Mouse (Mus musculus) limb, embryonic 10.5 days (tissue): ENCODE measurements around the gene H2-Oa. TPM values are rescaled to one million over a fixed set of nuclear protein-coding genes. Genes with fewer than 3 reads are reported as not detected.

Experiments used
- DNase-seq: peaks from one replicate; pipeline ENCODE4 v3.0.0-alpha.2; 2017; ENCODE audit warnings: low spot score
- H3K27ac ChIP-seq: fragments of 300-500 bp; sonication (generic); 2 replicates; pipeline ENCODE4 v1.5.1; 2016; ENCODE audit warnings: mild to moderate bottlenecking
- H3K27me3 ChIP-seq: fragments of 300-500 bp; sonication (generic); 2 replicates; pipeline ENCODE4 v1.6.1; 2016; ENCODE audit warnings: low read depth, mild to moderate bottlenecking; ENCODE audit not compliant: poor library complexity, severe bottlenecking
- H3K36me3 ChIP-seq: fragments of 300-500 bp; sonication (generic); 2 replicates; pipeline ENCODE4 v1.6.1; 2016; ENCODE audit warnings: mild to moderate bottlenecking, moderate library complexity
- H3K4me1 ChIP-seq: fragments of 300-500 bp; sonication (generic); 2 replicates; pipeline ENCODE4 v1.6.1; 2016
- H3K4me3 ChIP-seq: fragments of 300-500 bp; sonication (generic); 2 replicates; pipeline ENCODE4 v1.5.1; 2016; ENCODE audit warnings: mild to moderate bottlenecking, moderate library complexity
- H3K9me3 ChIP-seq: fragments of 300-500 bp; sonication (generic); replicated peaks from 2 replicates; pipeline ENCODE4 v1.6.1; 2016; ENCODE audit warnings: mild to moderate bottlenecking
- WGBS: fragments of 180-500 bp; shearing (Covaris S2); methylation state at CpG from one replicate; pipeline ENCODE4 v1.1.7; 2016; 5-methylcytosine and 5-hydroxymethylcytosine counted together
- polyA plus RNA-seq: library from polyadenylated mRNA; unstranded; fragments of >200 nt; fragmentation: Nextera tagmentation; extraction: Ambion mirVana; gene quantifications from 2 replicates; pipeline ENCODE4 v1.2.1, GENCODE M21; 2016

Gene H2-Oa
- polyA plus RNA-seq, 1 experiment from 2014 or later = 0.66 TPM

DNA sequence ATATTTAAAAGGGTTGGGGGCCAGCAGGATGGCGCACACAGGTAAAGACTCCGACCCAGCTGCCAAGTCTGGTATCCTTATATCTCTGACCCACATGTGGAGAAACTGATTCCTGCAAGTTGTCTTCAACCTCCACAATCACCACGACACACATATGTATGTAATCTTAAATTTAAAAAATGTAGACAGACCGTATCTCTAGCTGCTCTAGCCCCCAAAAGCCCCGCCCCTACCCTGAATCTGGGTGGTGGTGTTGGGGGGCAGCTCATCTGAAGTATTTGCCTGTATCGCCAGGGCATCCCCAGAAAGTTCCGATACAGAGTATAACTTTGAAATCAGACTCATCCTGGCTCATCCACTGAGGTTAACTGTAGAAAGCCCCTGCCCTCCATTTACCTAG lies 14.4 kb downstream of the H2-Oa start:
- WGBS = 89% methylated on average over 7 of the region's 7 CpGs
- no peak for DNase-seq
- no peaks in the 10 kb centered on the region for H3K9me3 ChIP-seq
- H3K27ac ChIP-seq = no peak overlapping the region
- no peak overlapping the region for H3K4me3 ChIP-seq
- 0 out of 2 replicates have a peak, but pooled peaks cover 8% of the 10 kb centered on the region for H3K4me1 ChIP-seq
- no peaks in the 10 kb centered on the region for H3K27me3 ChIP-seq
- H3K36me3 ChIP-seq = peaks cover 36% of the 10 kb centered on the region

DNA sequence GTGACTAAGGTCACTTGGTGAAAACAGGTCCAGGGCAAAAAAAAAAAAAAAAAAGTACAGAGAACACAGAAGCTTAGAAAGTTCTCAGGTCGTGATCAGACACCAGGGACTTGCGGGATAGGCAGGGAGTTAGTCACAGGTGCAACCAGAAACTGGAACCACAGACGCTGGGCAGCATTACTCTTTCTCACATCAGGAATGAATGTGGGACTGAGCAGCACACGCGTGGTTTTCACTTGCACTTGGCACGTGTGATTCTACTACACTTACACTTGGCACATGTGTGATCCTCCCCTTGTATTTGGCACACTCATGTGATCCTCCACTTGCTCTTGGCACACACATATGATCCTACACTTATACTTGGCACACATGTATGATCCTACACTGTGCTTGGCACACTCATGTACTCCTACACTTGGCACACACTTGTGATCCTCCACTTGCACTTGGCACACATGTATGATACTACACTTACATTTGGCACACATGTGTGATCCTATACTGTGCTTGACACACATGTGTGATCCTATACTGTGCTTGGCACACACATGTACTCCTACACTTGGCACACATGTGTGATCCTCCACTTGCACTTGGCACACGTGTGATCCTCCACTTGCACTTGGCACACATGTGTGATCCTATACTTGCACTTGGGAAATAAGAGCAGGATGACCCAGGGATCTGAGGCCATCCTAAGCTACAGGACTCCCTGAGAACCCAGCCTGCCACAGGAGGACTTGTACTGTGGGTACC lies 15.1 kb downstream of the H2-Oa start:
- Histone ChIP-seq H3K27ac (no peak overlapping the region), H3K4me3 (no peak overlapping the region), H3K4me1 (0 out of 2 replicates have a peak, but pooled peaks cover 5% of the 10 kb centered on the region), H3K36me3 (peaks cover 43% of the 10 kb centered on the region), H3K27me3 (no peaks in the 10 kb centered on the region), H3K9me3 (no peaks in the 10 kb centered on the region)
- 92% methylated on average over 7 of the region's 7 CpGs for WGBS
- DNase-seq = no peak

DNA sequence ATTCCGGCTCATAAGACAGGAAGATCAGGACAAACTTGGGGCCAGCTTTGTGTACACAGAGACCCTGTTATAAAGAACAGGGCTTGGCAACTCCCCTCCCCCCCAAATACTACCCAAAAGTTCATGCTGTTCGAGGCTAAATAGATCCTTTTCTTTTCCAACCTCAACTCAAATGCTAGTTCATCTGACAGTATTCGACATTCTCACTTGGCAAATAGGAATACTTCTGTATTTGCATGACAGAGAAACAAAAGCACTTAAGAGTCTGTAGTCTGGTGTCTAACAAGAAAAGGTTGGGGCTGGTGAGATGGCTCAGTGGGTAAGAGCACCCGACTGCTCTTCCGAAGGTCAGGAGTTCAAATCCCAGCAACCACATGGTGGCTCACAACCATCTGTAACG lies 16.3 kb downstream of the H2-Oa start:
- no peak overlapping the region for H3K4me3 ChIP-seq
- peaks cover 55% of the 10 kb centered on the region for H3K36me3 ChIP-seq
- WGBS = 88% methylated on average over 5 of the region's 6 CpGs

DNA sequence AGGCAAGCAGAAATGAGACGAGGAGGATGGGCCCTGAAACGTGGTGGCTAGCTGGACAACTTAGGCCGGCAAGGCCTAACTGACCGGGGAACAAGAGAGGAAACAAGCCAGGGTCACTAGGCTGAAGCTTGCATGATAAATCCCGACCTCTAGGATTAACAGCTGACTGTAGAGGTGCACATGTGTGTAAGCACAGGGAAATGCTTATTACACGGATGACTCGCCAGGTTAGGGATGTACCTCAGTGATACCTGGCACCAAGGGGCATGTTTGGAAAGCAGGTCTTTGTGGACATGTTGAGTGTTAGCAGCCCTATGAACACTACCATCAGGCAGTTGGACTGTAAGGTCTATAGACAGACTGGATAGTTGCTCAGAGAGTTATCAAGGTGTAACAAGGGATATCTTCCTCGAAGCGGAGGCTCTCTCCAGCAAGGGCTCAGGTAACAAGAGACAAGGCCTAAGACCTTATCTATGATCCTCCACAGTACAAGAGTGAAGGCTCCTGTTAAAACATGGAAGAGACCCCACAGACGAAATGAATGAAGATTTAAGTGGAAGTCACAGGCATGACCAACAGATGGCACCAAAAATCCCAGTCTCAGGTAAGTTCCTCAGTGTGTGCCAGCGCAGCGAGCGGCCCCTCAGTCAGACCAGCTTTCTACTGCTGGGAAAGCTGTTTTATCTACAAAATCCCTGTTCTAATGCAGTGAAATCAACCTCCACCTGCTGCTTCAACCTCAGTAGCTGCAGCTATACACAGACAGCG lies 17.1 kb downstream of the H2-Oa start:
- DNase-seq = no peak
- no peak overlapping the region for H3K27ac ChIP-seq
- no peak overlapping the region for H3K4me3 ChIP-seq
- H3K36me3 ChIP-seq = peaks cover 62% of the 10 kb centered on the region
- 88% methylated on average over 14 of the region's 14 CpGs for WGBS
- H3K4me1 ChIP-seq = 0 out of 2 replicates have a peak, but pooled peaks cover 5% of the 10 kb centered on the region
- no peaks in the 10 kb centered on the region for H3K27me3 ChIP-seq
- H3K9me3 ChIP-seq = no peaks in the 10 kb centered on the region

More for the DNA sequence above, 16.3 kb downstream of the H2-Oa start:
- no peak for DNase-seq
- Histone ChIP-seq H3K27ac (no peak overlapping the region), H3K4me1 (0 out of 2 replicates have a peak, but pooled peaks cover 5% of the 10 kb centered on the region), H3K9me3 (no peaks in the 10 kb centered on the region), H3K27me3 (no peaks in the 10 kb centered on the region)

DNA sequence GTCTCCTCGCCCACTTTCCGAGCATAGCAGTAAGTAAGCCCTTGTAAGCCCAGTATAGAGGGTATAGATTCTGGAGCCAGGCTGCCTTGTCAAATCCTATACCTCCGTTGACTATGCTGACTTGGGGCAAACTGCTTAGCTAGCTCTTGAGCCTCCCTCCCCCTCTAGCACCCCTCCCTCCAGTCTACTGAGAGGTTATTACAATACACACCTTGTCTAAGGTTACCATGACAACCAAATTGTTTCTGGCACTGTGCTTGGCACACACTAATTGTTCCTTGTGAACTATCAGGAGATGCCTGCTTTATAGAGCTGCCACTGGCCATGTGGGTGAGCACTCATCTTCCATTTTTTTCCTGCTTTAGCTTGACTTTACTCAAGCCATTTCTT lies 17.7 kb downstream of the H2-Oa start:
- no peak overlapping the region for H3K27ac ChIP-seq
- 0 out of 2 replicates have a peak, but pooled peaks cover 5% of the 10 kb centered on the region for H3K4me1 ChIP-seq
- peaks cover 68% of the 10 kb centered on the region for H3K36me3 ChIP-seq
- 64% methylated on average over 3 of the region's 3 CpGs for WGBS
- H3K27me3 ChIP-seq = no peaks in the 10 kb centered on the region
- no peak for DNase-seq
- no peak overlapping the region for H3K4me3 ChIP-seq
- H3K9me3 ChIP-seq = no peaks in the 10 kb centered on the region

DNA sequence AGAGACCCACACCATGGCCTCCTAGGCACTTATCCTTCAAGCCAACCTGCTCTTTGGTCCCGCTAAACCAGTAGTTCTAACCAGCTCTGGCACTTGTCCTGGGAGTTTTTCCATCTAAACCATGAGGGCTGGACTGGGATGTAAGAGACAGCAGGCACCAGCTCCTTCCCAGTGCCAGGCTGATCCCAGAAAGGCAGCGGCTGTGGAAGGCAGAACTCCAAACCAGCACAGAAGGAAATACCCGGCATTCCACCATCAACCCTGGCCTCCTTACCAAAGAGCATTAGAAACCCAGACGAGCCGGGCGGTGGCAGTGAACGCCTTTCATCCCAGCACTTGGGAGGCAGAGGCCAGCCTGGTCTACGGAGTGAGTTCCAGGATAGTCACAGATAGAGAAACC lies 18.2 kb downstream of the H2-Oa start:
- 0 out of 2 replicates have a peak overlapping the region, but pooled peaks have one; percentile 5 for H3K4me3 ChIP-seq
- no peak overlapping the region for H3K27ac ChIP-seq
- no peak for DNase-seq
- 65% methylated on average over 8 of the region's 8 CpGs for WGBS
- H3K4me1 ChIP-seq = 0 out of 2 replicates have a peak, but pooled peaks cover 7% of the 10 kb centered on the region
- peaks cover 73% of the 10 kb centered on the region for H3K36me3 ChIP-seq
- no peaks in the 10 kb centered on the region for H3K9me3 ChIP-seq
- H3K27me3 ChIP-seq = no peaks in the 10 kb centered on the region

DNA sequence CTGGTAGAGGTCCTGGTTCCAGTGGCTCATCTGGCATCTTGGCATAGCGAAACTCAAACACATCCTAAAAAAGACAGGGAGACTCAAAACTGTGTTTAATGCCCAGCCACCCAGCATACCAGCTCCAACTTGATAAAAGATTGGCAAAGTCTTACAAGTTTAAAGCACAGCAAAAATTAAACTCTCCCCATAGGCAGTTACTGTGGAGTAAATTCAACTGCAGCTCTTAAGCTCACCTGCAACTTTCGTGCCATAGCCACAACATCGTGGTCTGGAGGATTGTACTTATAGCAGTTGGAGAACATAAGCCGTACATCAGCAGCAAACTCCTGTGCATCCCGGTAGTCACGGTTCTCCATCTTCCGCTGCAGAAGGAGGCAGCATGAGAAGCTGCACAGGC lies 22.0 kb downstream of the H2-Oa start:
- Histone ChIP-seq H3K27me3 (no peaks in the 10 kb centered on the region), H3K4me3 (no peak overlapping the region), H3K4me1 (peaks cover 20% of the 10 kb centered on the region), H3K27ac (no peak overlapping the region), H3K36me3 (peaks cover 99% of the 10 kb centered on the region), H3K9me3 (no peaks in the 10 kb centered on the region)
- DNase-seq = no peak
- 97% methylated on average over 7 of the region's 7 CpGs for WGBS

DNA sequence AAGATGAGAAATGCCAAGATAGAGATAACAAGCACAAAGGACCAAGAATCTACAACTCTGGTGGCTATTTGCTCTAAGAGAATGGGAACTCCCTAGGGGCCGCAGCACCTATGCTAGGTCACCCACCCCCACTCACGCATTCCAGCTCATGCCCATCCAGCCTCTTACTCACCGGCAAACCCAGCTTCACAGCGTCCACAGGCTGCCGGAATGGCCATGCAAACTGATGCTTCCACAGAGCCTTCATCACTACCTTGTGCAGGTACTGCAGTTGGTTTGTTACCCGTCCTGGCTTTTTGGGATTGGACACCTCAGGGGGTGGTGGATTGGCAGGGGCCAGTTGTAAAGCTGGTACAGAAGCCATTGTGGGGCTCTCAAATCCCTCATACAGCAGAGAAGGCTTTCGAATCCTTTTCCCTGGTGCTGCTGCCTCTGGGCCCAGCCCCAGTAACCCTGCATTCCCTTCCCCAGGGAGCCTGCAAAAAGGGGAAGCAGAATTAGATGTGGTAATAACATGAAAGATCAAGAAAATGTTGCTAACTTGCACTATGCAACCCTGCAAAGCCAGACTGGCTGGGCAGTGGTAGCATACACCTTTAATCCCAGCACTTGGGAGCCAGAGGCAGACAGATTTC lies 24.7 kb downstream of the H2-Oa start:
- Histone ChIP-seq H3K4me1 (peaks cover 18% of the 10 kb centered on the region), H3K27ac (no peak overlapping the region), H3K27me3 (no peaks in the 10 kb centered on the region), H3K9me3 (no peaks in the 10 kb centered on the region), H3K36me3 (peaks cover 77% of the 10 kb centered on the region), H3K4me3 (peak overlapping the region; percentile 99)
- DNase-seq = no peak
- 60% methylated on average over 7 of the region's 7 CpGs for WGBS

DNA sequence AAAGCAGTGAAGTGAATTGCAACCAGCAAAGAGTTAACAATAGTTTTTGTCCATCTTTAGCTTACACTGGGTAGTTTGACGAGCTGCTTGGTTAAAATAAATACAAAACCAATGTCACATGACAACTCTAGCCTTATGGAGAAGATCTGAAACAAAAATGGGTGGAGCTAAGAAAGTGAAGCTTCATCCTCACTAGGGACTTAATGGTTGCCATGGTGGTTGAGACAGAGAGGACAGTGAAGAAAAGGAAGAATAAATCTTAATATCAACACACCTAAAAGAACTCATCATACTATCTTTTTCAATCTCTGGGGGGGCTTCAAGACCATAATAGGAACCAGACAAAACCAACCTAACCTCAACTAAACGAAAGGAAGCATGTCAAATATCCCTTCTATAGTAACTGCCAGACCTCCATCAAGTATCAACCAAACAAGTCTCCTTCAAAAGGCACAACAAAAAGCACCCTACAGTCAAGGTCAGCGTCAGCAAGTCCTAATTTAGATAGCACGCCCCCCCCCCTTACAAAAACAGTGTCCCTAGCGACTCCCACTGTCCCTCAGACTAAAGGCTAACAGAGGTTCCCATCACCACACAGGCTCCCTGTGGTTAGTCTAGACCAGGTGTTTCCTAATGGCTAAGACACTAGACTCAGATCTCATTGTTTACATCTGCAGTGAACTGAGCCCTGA lies 25.4 kb downstream of the H2-Oa start:
- no peaks in the 10 kb centered on the region for H3K9me3 ChIP-seq
- H3K36me3 ChIP-seq = peaks cover 70% of the 10 kb centered on the region
- WGBS = 2% methylated on average over 5 of the region's 5 CpGs
- no peak for DNase-seq
- H3K27ac ChIP-seq = peak overlapping the region; percentile 100
- H3K27me3 ChIP-seq = no peaks in the 10 kb centered on the region
- H3K4me1 ChIP-seq = peaks cover 18% of the 10 kb centered on the region
- peak overlapping the region; percentile 99 for H3K4me3 ChIP-seq

DNA sequence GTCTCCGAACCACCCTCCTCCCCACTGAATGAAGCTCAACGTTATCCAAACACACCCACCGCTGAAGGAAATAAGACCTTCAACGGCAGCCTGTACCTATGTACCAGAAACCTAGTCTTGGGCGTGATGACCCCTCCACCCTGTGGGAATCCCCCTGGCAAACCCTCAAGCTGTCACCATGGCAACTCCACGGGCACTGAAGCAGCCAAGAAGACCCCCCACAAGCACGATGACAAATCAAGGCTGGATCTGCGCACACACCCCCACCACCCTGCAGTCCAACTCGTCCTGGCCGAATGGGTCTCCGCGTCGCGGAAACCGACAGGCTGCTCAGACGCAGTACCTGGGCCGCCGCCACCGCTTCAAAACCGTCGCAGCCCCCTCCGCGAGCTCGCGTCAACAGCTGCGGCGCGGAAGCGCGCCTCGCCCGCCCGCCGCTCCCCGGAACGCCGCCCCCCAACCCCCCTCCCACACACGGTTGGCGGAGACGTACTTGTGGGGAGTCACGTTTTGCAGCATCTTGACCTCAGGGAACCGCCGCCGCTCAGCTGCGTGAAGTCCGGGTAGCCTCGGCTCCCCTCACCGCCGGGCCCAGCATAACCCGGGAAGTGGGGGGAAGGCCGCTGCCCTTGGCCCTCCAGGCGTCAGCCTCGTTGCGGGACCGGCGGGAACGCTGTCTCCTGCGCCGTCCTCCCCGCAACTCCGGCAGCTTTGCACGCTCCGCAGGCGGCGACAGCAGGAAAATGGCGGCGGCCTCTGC lies 26.2 kb downstream of the H2-Oa start:
- peaks cover 62% of the 10 kb centered on the region for H3K36me3 ChIP-seq
- H3K27ac ChIP-seq = peak overlapping the region; percentile 100
- no peaks in the 10 kb centered on the region for H3K27me3 ChIP-seq
- under 1% methylated on average over 67 of the region's 67 CpGs for WGBS
- peak overlapping the region; percentile 99 for H3K4me3 ChIP-seq
- H3K4me1 ChIP-seq = peaks cover 21% of the 10 kb centered on the region
- no peaks in the 10 kb centered on the region for H3K9me3 ChIP-seq
- DNase-seq = peak; percentile 63

DNA sequence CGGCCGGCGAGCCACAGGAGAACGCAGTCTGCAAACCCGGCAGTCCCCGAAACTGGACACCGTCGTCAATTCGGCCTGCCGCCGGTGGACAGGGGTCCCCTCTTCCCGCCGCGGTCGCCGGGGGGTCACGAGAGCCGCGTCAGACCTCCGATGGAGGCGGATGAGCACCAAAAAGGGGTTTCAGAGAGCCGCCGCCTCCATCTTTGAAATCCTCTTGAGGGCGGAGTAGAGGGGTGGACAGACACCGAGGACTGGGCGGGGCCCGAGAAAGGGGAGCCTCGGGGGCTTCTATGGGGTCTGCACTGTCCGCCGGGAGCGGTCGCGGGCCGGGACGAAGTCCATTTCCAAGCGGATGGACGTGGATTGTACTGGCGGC lies 26.7 kb downstream of the H2-Oa start:
- H3K27ac ChIP-seq = peak overlapping the region; percentile 100
- H3K4me1 ChIP-seq = peaks cover 26% of the 10 kb centered on the region
- H3K27me3 ChIP-seq = no peaks in the 10 kb centered on the region
- peak overlapping the region; percentile 99 for H3K4me3 ChIP-seq
- H3K9me3 ChIP-seq = no peaks in the 10 kb centered on the region
- no peak for DNase-seq
- WGBS = under 1% methylated on average over 38 of the region's 38 CpGs
- peaks cover 57% of the 10 kb centered on the region for H3K36me3 ChIP-seq
